Mouse (Mus musculus) bone marrow, adult 2 months (tissue): ENCODE results near the gene Tmem216. TPM values are rescaled to one million over a fixed set of nuclear protein-coding genes. Genes with fewer than 3 reads are reported as not detected.
"Not testable (repeated sequence)": the region's sequence is repeated elsewhere in the genome, so short reads cannot be mapped to it uniquely, and the experiment has no call there.

ENCODE experiments used
- H3K27ac ChIP-seq: fragments of 200-500 bp; 2 replicates; pipeline ENCODE4 v1.5.1; 2012; ENCODE audit warnings: low read depth, mild to moderate bottlenecking, control low read depth, inconsistent platforms, low read length; ENCODE audit not compliant: control insufficient read depth, poor library complexity, insufficient read depth
- H3K4me1 ChIP-seq: fragments of 200-500 bp; 2 replicates; pipeline ENCODE4 v1.6.1; 2011; ENCODE audit warnings: low read length; ENCODE audit not compliant: control insufficient read depth, insufficient read depth
- H3K4me3 ChIP-seq: fragments of 200-500 bp; replicated peaks from 2 replicates; pipeline ENCODE3; 2011; ENCODE audit warnings: mild to moderate bottlenecking, low read depth, low read length, control low read depth; ENCODE audit not compliant: control insufficient read depth
- CTCF ChIP-seq: fragments of 200-500 bp; IDR thresholded peaks from 2 replicates; pipeline ENCODE4 v1.5.1; 2011; ENCODE audit warnings: low read length, control low read depth; ENCODE audit not compliant: control insufficient read depth, insufficient read depth
- POLR2A ChIP-seq: fragments of 200-500 bp; IDR thresholded peaks from 2 replicates; pipeline ENCODE4 v1.6.1; 2011; ENCODE audit warnings: low read depth, mild to moderate bottlenecking, control low read depth, low read length, borderline replicate concordance; ENCODE audit not compliant: control insufficient read depth
- WGBS: fragments of 180-500 bp; shearing (Covaris S2); methylation state at CpG from one replicate; pipeline ENCODE4 v1.1.7; 2018; 5-methylcytosine and 5-hydroxymethylcytosine counted together
- polyA plus RNA-seq: library from polyadenylated mRNA; stranded (reverse); fragments of >200 nt; gene quantifications from 2 replicates; pipeline ENCODE4 v1.2.4, GENCODE M21; 2011; ENCODE audit warnings: low replicate concordance; ENCODE audit not compliant: missing spikeins, insufficient read depth, insufficient read length

The Tmem216 gene
- polyA plus RNA-seq, 1 experiment: 25.1 TPM

DNA sequence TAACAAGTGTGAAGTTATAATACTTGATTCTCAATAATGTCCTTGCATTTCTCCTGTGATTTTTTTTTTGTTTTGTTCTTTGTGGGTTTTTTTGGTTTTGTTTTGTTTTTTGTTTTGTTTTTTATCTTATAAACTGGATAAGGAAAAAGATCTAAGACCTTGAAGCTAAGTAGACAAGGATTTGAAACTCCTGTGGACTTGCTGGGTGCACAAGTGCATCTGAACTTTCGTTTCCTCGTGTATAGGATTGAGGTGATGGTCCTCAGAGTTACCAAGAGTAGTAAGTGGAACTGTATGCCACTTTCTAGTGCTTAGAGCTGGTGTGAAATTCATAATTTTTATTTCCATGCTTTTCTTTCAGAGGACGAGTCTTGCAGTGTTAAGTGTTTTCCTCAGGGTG lies 24.1 kb upstream of the Tmem216 start:
- H3K27ac ChIP-seq: peak overlapping the region; percentile 81; the same call in 1 of the 2 replicates
- no peak for TF ChIP-seq POLR2A
- peaks cover 12% of the 10 kb centered on the region for H3K4me1 ChIP-seq
- 49% methylated on average over 3 of the region's 3 CpGs for WGBS
- no peak overlapping the region for H3K4me3 ChIP-seq

DNA sequence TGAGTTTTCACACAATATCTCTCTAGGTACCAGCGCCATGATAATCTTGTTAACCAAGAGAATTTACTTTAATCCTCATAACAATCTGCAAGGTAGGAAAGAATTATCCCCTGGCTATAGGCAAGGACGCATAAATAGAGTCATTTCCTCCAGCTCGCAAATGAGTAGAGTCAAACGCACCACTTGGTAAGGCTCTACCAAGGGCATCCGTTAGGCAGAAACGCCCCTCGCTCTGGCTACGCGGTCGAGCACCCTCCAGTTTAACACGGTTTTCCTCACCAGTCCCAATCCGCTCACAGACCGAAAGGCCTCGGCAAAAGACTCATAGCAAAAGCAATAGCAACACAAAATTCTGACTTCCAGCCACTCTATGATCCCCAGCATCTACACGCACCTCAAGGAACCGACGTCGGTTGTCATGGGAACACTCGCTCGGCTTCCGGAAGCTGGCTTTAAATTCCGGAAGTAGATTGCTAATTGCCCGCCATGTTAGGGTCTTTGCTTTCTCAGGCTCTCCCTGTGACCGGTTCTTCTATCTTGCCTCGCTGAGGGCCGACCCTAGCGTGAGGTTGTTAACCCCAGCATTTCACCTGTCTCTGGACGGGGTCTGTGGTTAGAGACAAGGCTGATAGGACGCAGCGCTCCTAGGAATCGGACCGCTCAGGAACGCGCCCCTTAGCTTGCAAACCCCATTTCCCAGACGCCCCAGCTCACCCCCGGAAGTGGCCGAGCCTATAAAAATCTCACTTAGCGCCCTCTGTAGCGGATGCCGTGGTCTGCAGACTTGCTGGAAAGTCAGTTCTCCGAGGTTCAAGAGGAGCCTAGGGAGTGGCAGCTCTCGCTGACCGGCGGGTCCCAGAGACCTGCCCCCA lies 20.9 kb upstream of the Tmem216 start, which contains the start of the genes Cyb561a3 and Tmem138:
Cyb561a3 (plus strand) TSS at position 483 of the 872 bp plus-strand sequence.
Tmem138 (minus strand) TSS at position 673 of the 872 bp plus-strand sequence.
- Histone ChIP-seq H3K4me1 (peaks cover 7% of the 10 kb centered on the region; the same call in 1 of the 2 replicates), H3K4me3 (peak within 1 kb of the TSS; percentile 88), H3K27ac (peak within 1 kb of the TSS; percentile 87)
- peak; percentile 33; the same call in 1 of the 2 replicates for TF ChIP-seq CTCF
- TF ChIP-seq POLR2A: peak; percentile 95
- under 1% methylated on average over 44 of the region's 44 CpGs for WGBS

DNA sequence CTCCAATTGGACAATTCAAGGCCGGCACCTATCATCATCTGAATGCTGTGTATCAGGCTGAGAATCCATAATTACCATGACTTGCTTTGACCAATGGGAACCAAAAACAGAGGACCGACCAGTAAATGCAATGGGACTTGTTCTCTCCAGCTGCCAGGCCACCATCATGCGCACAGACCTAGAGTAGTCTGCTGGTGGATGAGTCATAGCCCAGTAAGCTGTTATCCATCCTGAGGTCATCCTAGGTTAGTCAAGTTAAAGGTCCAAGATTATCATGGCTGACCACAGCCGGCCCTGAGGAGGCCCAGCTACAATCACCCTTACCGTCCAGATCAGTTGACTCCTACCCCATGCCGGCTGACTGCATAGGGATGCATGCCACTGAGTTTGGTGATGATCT lies 13.6 kb upstream of the Tmem216 start:
- no peak overlapping the region for H3K27ac ChIP-seq
- TF ChIP-seq CTCF (no peak), POLR2A (no peak)
- 92% methylated on average over 6 of the region's 6 CpGs for WGBS
- H3K4me1 ChIP-seq: peaks cover 2% of the 10 kb centered on the region; the same call in 1 of the 2 replicates
- no peak overlapping the region for H3K4me3 ChIP-seq

DNA sequence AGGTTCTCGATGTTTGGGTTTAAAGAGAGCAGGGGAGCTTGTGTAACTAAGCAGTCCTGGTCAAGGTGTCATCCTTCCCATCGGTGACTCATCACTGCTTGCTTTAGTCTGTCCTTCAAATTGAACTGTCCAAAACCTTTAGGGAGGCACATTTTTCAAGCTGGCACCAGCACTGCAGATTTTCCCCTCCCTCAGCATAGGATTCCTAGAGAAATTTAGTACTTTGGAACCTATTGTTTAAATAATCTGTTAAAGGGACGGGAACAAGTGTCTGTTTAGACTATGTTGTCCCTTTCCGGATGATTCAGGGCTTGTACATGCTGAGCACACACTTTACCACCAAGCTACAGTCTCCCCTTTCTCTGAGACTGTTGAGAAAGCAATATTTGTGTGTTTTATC lies 9.2 kb upstream of the Tmem216 start:
- Histone ChIP-seq H3K27ac (no peak overlapping the region), H3K4me3 (no peak overlapping the region), H3K4me1 (no peaks in the 10 kb centered on the region)
- no peak for TF ChIP-seq POLR2A
- TF ChIP-seq CTCF: no peak
- WGBS: 62% methylated on average over 4 of the region's 4 CpGs

DNA sequence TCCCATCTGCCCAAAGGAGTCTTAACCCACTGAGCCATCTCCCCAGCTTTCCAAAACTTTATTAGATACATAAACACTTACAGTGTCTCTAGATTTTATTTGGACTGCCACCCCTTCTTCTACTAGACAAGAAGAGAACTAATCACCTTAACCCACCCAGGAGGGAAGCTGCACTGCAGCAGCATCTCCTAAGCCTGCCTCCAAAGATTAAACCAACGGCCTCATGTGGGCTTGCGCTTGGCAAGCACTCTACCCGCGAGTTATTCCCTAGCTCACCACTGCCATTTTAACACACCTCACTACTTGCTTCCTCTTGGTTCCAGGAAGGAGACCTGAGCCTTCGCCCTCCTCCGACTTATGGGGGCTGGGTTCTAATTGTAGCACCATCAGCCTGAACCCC lies 8.2 kb upstream of the Tmem216 start:
- H3K4me1 ChIP-seq: no peaks in the 10 kb centered on the region
- 66% methylated on average over 6 of the region's 6 CpGs for WGBS
- no peak overlapping the region for H3K4me3 ChIP-seq
- no peak overlapping the region for H3K27ac ChIP-seq
- TF ChIP-seq POLR2A (no peak), CTCF (no peak)

DNA sequence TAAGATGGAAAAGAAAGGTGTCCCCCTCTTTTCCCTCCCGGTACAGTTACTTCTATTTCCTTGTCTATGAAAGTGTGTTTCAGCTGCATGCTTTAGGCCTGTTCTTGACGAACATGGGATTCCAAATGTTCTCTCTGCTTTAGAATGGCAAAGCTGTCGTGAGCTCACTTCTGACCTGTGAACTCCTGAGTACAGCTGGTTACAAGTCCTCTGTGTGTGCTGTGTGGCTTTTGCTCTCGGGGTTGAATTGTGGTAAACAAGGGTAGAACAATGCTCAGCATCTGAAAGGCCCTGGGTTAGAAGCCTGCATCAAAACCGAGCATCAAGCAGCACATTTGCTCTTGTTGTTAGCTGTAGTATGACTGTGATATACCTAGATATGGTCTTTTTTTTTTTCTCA lies 6.3 kb upstream of the Tmem216 start:
- H3K4me1 ChIP-seq: no peaks in the 10 kb centered on the region
- 79% methylated on average over 5 of the region's 5 CpGs for WGBS
- no peak overlapping the region for H3K4me3 ChIP-seq
- TF ChIP-seq CTCF (no peak), POLR2A (no peak)
- H3K27ac ChIP-seq: no peak overlapping the region

DNA sequence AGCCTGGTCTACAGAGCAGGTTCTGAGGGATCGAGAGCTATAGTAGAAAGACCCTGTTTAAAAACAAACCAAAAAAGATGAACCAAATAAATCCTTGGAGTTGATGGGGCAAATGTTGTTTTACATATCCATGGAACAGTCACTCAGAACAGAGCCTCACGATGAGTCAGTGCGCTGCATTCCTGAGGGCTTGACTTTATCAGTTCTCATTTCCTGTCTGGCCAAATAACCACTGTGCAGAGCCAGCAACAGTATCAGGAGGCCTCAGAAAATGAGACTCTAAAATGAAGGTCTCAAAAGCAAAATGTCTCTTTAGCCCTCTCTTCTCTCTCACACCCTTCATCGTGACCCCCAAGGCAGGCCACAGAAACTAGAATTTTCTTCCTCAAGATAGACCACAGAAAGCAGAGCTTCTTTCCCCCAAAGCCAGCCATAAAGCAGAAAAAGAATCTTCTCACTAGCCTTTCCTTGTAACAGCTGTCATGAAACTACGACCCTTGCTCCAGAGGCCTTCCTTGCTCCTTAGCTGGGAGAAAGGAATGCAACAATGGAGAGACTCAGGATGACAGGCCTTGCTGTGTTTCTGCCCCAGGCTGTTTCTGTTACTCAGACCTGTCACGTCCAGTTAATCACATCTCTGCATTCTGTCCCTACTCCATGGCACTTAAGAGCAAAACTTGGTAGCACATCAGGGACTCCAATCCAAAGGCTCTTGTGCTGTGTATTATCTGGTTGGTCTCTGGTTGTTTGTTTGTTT lies 5.7 kb upstream of the Tmem216 start:
- 66% methylated on average over 6 of the region's 6 CpGs for whole genome bisulfite sequencing
- Histone ChIP-seq H3K27ac (no peak overlapping the region), H3K4me1 (no peaks in the 10 kb centered on the region), H3K4me3 (no peak overlapping the region)
- no peak for TF ChIP-seq CTCF
- TF ChIP-seq POLR2A: no peak

DNA sequence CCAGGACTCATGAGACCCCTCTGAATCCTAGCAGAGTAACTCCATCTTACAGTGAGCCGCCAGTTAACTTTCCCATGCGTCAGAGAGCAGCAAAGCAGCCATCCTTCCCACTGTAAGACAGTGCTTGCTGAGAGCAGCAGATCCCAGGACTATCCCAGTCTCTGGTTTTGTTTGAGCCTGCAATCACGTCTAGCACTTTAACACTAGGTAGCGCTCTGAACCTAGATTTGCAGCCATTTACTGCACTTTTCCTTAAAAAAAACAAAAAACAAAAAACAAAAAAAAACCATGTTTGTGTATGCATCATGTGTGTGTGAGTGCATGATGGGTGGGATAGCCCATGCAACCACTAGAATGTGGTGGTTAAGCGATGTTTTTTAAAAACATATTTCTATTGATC lies 4.1 kb upstream of the Tmem216 start:
- no peak overlapping the region for H3K4me3 ChIP-seq
- no peak for TF ChIP-seq POLR2A
- TF ChIP-seq CTCF: no peak
- no peaks in the 10 kb centered on the region; the same call in 1 of the 2 replicates for H3K4me1 ChIP-seq
- no peak overlapping the region for H3K27ac ChIP-seq
- 54% methylated on average over 5 of the region's 5 CpGs for WGBS

DNA sequence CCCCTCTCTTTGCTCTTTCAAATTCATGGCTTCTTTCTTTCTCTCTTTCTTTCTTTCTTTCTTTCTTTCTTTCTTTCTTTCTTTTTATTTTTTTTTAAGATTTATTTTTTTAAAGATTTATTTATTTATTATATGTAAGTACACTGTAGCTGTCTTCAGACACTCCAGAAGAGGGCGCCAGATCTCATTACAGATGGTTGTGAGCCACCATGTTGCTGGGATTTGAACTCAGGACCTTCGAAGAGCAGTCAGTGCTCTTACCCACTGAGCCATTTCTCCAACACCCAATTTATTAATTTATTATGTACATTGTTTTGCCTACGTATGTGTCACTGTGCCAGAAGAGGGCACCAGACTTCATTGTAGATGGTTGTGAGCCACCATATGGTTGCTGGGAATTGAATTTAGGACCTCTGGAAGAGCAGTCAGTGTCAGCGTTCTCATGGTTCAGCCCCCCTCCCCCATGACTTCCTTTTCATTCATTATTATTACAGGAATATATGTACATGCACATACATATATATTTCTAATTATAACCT lies 1.9 kb upstream of the Tmem216 start:
- H3K27ac ChIP-seq, H3K4me3 ChIP-seq, H3K4me1 ChIP-seq: not testable (repeated sequence)
- 63% methylated on average over 4 of the region's 4 CpGs for WGBS
